Mouse (Mus musculus): ENCODE results near the gene Mepce.

Mepce gene

GRCm38 (mm10) chr5:137738516-137738915 lies 48.9 kb downstream of the Mepce start:
- no peak for DNase-seq

GRCm38 (mm10) chr5:137737400-137737940 lies 50.0 kb downstream of the Mepce start:
- DNase-seq = no peak

GRCm38 (mm10) chr5:137734289-137735061 lies 53.0 kb downstream of the Mepce start:
- peak; percentile 90 for DNase-seq

- peak; percentile 28 for DNase-seq
Measured at GRCm38 (mm10) chr5:137733638-137734288, 53.7 kb downstream of the Mepce start.
